Mouse (Mus musculus) gastrocnemius, postnatal 4 days (tissue): ENCODE data around the gene Fam89b. TPM values are rescaled to one million over a fixed set of nuclear protein-coding genes. Genes with fewer than 3 reads are reported as not detected.

ENCODE experiments used
- DNase-seq, 2 experiments: peaks; one replicate each; pipeline ENCODE4 v3.0.0; 2021 to 2022; ENCODE audit warnings: low spot score in 2 of 2, mixed read lengths in 2 of 2
- microRNA-seq: library from miRNA; unstranded; fragments of <30 nt; microRNA quantifications from one replicate; pipeline ENCODE4 v1.2.0, GENCODE M21; 2021
- total RNA-seq, 2 experiments: library from RNA; stranded (reverse); gene quantifications; 2 replicates each; pipeline ENCODE4 v1.2.3; 2021

The Fam89b gene
- total RNA-seq, 2 experiments from 2014 or later: 58.8 to 59.1 TPM

DNA sequence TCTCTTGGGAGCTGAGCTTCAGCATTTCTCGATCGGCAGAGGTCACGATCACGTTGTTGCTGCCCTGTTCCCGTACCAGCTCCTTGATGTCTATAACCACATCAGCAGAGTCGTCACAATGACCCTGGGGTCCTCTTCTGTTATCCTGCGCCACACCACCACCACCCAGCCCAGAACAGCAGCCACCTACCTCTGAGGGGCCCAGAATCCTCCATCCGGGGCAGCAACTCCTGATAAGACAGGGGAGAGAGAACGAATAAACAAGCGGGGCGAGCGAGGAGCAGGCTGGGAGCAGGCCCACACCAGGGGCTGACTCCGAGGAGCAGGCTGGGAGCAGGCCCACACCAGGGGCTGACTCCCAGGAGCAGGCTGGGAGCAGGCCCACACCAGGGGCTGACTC lies 43.0 kb downstream of the Fam89b start:
- DNase-seq: no peak

DNA sequence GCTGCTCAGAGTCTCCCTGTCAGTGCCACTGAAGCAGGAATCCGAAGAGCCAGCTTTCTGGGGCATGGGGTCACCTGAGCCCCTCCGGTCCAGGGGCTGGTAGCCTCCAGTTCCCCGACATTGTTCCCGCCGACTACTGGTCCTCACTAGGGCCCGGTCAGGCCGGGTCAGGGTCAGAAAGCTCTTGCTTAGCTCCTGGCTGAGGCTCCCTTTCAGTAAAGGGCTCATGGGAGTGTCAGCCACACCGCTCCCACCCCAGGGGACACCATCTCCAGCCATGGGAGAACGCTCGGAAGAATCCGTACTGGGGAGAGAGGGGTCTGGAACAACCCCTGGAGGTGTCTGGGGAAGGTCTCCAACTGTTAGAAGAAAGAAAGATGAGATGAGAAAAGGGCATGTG lies 43.6 kb downstream of the Fam89b start:
- no peak for DNase-seq

DNA sequence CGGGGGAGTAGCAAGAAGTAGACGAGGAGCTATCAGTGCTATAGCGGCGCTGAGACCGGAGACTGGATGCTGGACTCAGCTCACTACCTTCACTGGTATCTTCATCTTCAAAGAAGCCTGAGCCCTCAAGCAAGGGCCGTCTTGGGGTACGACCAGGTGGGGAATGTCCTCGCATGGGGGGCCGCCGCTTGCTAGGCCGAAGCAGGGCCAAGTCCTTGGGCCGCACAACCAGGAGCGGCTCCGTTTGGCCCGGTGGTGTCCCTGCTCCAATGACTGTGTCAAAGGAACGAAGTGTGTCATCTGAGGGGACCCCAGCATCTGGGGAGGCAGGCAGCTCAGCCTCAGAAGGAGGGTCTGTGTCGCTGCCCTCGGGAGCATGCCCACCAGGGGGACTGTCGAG lies 44.0 kb downstream of the Fam89b start:
- no peak for DNase-seq

DNA sequence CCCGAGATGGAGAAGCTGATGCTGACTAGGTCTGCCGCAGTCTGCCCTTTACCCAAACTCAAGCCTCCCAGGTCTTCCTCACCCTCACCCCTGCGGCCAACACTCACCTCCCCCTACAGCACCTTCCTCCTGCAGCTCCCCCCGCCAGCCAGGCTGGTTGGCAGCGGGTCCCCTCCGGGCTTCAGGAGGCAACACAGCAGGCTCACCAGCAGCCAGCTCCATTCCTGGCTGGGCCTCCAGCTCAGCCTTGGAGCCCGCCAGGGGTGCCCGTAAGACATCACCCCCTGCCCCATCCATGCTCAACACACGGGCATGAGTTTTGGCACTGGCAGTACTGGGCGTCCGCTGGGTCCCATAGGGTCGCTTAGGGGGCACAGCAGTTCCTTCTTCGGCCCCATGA lies 44.5 kb downstream of the Fam89b start:
- no peak for DNase-seq

DNA sequence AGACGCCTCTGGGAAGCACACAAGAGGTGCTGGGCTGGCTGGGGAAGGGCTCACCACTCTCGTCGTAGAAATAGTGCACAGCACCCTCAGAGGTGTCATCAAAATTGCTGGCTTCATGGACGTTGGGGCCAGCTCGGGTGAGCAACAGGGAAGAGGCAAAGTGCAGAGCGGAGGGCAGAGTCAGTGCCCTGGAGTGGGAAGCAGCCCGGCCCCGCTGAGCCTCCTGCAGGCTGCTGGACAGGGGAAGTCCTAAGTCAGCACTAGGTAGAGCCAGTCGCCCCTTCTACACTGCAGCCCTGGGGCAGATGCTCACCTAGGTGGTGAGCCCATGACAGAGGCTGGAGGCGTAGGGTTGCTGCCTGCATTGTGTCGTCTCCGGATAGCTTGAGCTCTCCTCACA lies 45.2 kb downstream of the Fam89b start:
- no peak for DNase-seq

DNA sequence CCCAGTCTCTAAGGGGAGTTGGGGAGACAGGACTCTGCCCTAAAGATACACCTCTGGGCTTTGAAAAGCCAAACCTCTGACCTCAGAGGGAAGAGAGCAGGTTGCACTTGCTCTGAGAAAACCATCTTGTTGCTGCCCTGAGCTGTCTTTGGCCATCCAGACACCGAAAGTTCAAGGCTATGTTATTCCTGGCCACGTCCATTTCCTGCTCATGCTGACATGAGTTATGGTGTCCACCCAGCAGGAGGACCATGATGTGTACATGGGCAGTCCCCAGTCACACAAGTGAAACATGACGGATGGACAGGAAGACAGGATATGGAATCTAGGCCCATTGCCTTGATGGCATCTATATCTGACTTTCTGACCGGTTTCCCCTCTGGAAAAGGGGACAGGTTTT lies 49.0 kb downstream of the Fam89b start:
- no peak for DNase-seq

Small RNA genes within 50 kb of the gene (microRNA-seq; reads per million reads assigned to microRNA genes)
- gene Mir6987: not detected

Other genes with a start within 250 kb of the Fam89b start
- 10 to 100 TPM; 28.9 to 30.9 TPM for gene Mus81, start 241.3 kb downstream of the Fam89b start, total RNA-seq
- gene Cfl1, start 239.2 kb downstream of the Fam89b start, total RNA-seq: 100 to 1,000 TPM; 557 to 593 TPM
- 1 to 10 TPM; 1.3 to 1.8 TPM for gene 1700020D05Rik, start 225.9 kb downstream of the Fam89b start, total RNA-seq
- gene Snx32, start 219.1 kb downstream of the Fam89b start, total RNA-seq: 1 to 10 TPM; 8.4 to 9.3 TPM
- gene Ovol1, start 169.0 kb downstream of the Fam89b start, total RNA-seq: not detected
- gene Ap5b1, start 161.6 kb downstream of the Fam89b start, total RNA-seq: 1 to 10 TPM; 3.1 to 3.2 TPM
- gene Rnaseh2c, start 127.8 kb downstream of the Fam89b start, total RNA-seq: 10 to 100 TPM; 55.2 to 67.2 TPM
- 10 to 100 TPM; 50.1 to 54.4 TPM for gene Kat5, start 119.4 kb downstream of the Fam89b start, total RNA-seq
- gene Rela, start 92.2 kb downstream of the Fam89b start, total RNA-seq: 10 to 100 TPM; 35.9 to 39.1 TPM
- 10 to 100 TPM; 47.7 to 52.2 TPM for gene Sipa1, start 65.9 kb downstream of the Fam89b start, total RNA-seq
- 10 to 100 TPM; 29.7 to 30.2 TPM for gene Map3k11, start 40.9 kb downstream of the Fam89b start, total RNA-seq
- gene Pcnx3, start 40.7 kb downstream of the Fam89b start, total RNA-seq: 10 to 100 TPM; 37.1 to 40.5 TPM
- gene Kcnk7, start 25.3 kb downstream of the Fam89b start, total RNA-seq: not detected
- gene Ehbp1l1, start 3.3 kb downstream of the Fam89b start, total RNA-seq: 100 to 1,000 TPM; 250 to 260 TPM
- gene Ltbp3, start 11.3 kb upstream of the Fam89b start, total RNA-seq: 100 to 1,000 TPM; 116 to 137 TPM
- 10 to 100 TPM; 71.7 to 75.6 TPM for gene Scyl1, start 41.8 kb upstream of the Fam89b start, total RNA-seq
- 10 to 100 TPM; 16.2 to 16.7 TPM for gene Frmd8, start 145.6 kb upstream of the Fam89b start, total RNA-seq
- gene Slc25a45, start 148.2 kb upstream of the Fam89b start, total RNA-seq: 1 to 10 TPM; 3.7 to 3.8 TPM
- 1 to 10 TPM; 1.5 to 2.6 TPM for gene Tigd3, start 164.5 kb upstream of the Fam89b start, total RNA-seq
- 100 to 1,000 TPM in 1 of 2 experiments, 10 to 100 TPM in 1; 97.8 to 121 TPM for gene Dpf2, start 183.4 kb upstream of the Fam89b start, total RNA-seq
- gene Cdc42ep2, start 195.2 kb upstream of the Fam89b start, total RNA-seq: 10 to 100 TPM; 23.1 to 27.4 TPM
- 10 to 100 TPM; 24.6 to 28.6 TPM for gene Pola2, start 234.5 kb upstream of the Fam89b start, total RNA-seq